Mouse (Mus musculus) lung, postnatal 0 days (tissue): ENCODE data around the gene Gm21987.

Experiments
- CTCF ChIP-seq: IDR thresholded peaks from 2 replicates; pipeline ENCODE4 v1.5.1; 2016; ENCODE audit warnings: antibody characterized with exemption, mild to moderate bottlenecking
- EP300 ChIP-seq: IDR thresholded peaks from 2 replicates; pipeline ENCODE4 v1.6.1; 2016; ENCODE audit warnings: antibody characterized with exemption, mild to moderate bottlenecking, control low read depth

DNA sequence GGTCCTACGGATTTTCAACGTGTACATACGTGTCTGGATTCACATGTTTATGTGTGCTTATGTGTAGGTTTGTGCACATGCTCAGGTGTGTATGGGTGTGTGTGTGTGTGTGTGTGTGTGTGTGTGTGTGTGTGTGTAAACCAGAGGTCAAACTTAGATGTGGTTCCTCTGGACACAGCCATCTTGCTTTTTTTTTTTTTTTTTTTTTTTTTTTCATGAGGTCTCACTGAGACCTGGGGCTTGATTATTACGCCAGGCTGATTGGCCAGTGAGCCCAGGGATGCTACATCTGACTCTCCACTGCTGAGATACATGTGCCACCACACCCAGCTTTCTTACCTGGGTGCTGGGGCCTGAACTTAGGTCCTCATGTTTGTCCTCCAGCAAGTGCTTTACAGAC, 27.8 kb upstream of the Gm21987 start:
- no peak for TF ChIP-seq CTCF
- no peak for TF ChIP-seq EP300
